Mouse (Mus musculus): Measurements from ENCODE around the gene Rom1. TPM values are rescaled to one million over a fixed set of nuclear protein-coding genes. Genes with fewer than 3 reads are reported as not detected.

Gene Rom1
- total RNA-seq, 2 experiments from 2014 or later, result 22.0 to 23.6 TPM

Small RNA genes within 50 kb of the gene (microRNA-seq; reads per million reads assigned to microRNA genes)
- 0.83 reads per million for gene Mir5136

Other genes with a start within 250 kb of the Rom1 start
- 10 to 100 TPM; 36.1 to 38.0 TPM for gene Slc3a2, start 206.0 kb downstream of the Rom1 start, total RNA-seq (2021)
- gene Wdr74, start 193.5 kb downstream of the Rom1 start, total RNA-seq (2021), result 10 to 100 TPM; 17.9 to 18.9 TPM
- not detected for gene 1700092M07Rik, start 188.6 kb downstream of the Rom1 start, total RNA-seq (2021)
- gene Stx5a, start 187.9 kb downstream of the Rom1 start, total RNA-seq (2021), result 10 to 100 TPM; 27.6 to 31.0 TPM
- gene Nxf1, start 172.3 kb downstream of the Rom1 start, total RNA-seq (2021), result 10 to 100 TPM; 37.5 to 48.1 TPM
- gene Tmem223, start 158.4 kb downstream of the Rom1 start, total RNA-seq (2021), result 100 to 1,000 TPM; 108 to 110 TPM
- 10 to 100 TPM; 14.8 to 16.4 TPM for gene Tmem179b, start 154.9 kb downstream of the Rom1 start, total RNA-seq (2021)
- 1 to 10 TPM; 7.4 to 7.6 TPM for gene Taf6l, start 142.9 kb downstream of the Rom1 start, total RNA-seq (2021)
- gene Polr2g, start 130.8 kb downstream of the Rom1 start, total RNA-seq (2021), result 10 to 100 TPM; 53.4 to 62.4 TPM
- gene Zbtb3, start 126.8 kb downstream of the Rom1 start, total RNA-seq (2021), result 1 to 10 TPM; 1.9 to 2.1 TPM
- 10 to 100 TPM; 12.5 to 15.8 TPM for gene Ttc9c, start 110.0 kb downstream of the Rom1 start, total RNA-seq (2021)
- 10 to 100 TPM; 42.5 to 49.4 TPM for gene Hnrnpul2, start 109.3 kb downstream of the Rom1 start, total RNA-seq (2021)
- gene AC129217.1, start 99.6 kb downstream of the Rom1 start, total RNA-seq (2021), result not detected
- 10 to 100 TPM; 23.9 to 24.0 TPM for gene Bscl2, start 91.9 kb downstream of the Rom1 start, total RNA-seq (2021)
- not detected for gene Gng3, start 90.2 kb downstream of the Rom1 start, total RNA-seq (2021)
- 1 to 10 TPM; 3.3 to 4.9 TPM for gene Lrrn4cl, start 78.6 kb downstream of the Rom1 start, total RNA-seq (2021)
- 100 to 1,000 TPM; 113 to 124 TPM for gene Ubxn1, start 57.9 kb downstream of the Rom1 start, total RNA-seq (2021)
- 10 to 100 TPM; 59.3 to 60.1 TPM for gene Uqcc3, start 48.4 kb downstream of the Rom1 start, total RNA-seq (2021)
- gene Lbhd1, start 45.6 kb downstream of the Rom1 start, total RNA-seq (2021), result 1 to 10 TPM; 1.4 to 5.9 TPM
- not detected for gene Gm49403, start 45.4 kb downstream of the Rom1 start, total RNA-seq (2021)
- 10 to 100 TPM; 17.6 to 19.8 TPM for gene 1810009A15Rik, start 40.5 kb downstream of the Rom1 start, total RNA-seq (2021)
- gene Gm49416, start 40.4 kb downstream of the Rom1 start, total RNA-seq (2021), result 1 to 10 TPM in 1 of 2 experiments, under 1 TPM in 1; 0.68 to 2.0 TPM
- 10 to 100 TPM; 11.2 to 11.8 TPM for gene Ints5, start 36.4 kb downstream of the Rom1 start, total RNA-seq (2021)
- gene Ganab, start 31.3 kb downstream of the Rom1 start, total RNA-seq (2021), result 10 to 100 TPM; 55.6 to 58.7 TPM
- gene B3gat3, start 9.0 kb downstream of the Rom1 start, total RNA-seq (2021), result 10 to 100 TPM; 35.9 to 36.7 TPM
- gene Eml3, start 196 bp upstream of the Rom1 start, total RNA-seq (2021), result 1 to 10 TPM; 8.9 to 9.1 TPM
- gene Mta2, start 12.5 kb upstream of the Rom1 start, total RNA-seq (2021), result 10 to 100 TPM; 29.5 to 32.3 TPM
- gene Tut1, start 24.5 kb upstream of the Rom1 start, total RNA-seq (2021), result 1 to 10 TPM; 7.2 to 8.8 TPM
- 100 to 1,000 TPM; 241 to 256 TPM for gene Eef1g, start 37.7 kb upstream of the Rom1 start, total RNA-seq (2021)
- gene Ahnak, start 59.9 kb upstream of the Rom1 start, total RNA-seq (2021), result 100 to 1,000 TPM; 283 to 326 TPM
- gene Scgb1a1, start 158.6 kb upstream of the Rom1 start, total RNA-seq (2021), result 1 to 10 TPM in 1 of 2 experiments, not detected in 1; 3.6 TPM
- 10 to 100 TPM; 22.4 to 26.3 TPM for gene Asrgl1, start 206.3 kb upstream of the Rom1 start, total RNA-seq (2021)